Mouse (Mus musculus) lung, adult 2 months (tissue): ENCODE measurements around the gene Lipn.

Experiments used
- CTCF ChIP-seq: fragments of 200-500 bp; IDR thresholded peaks from 2 replicates; pipeline ENCODE4 v1.5.1; 2011; ENCODE audit warnings: mild to moderate bottlenecking, low read length, control low read depth; ENCODE audit not compliant: insufficient read depth
- POLR2A ChIP-seq: fragments of 200-500 bp; IDR thresholded peaks from 2 replicates; pipeline ENCODE4 v1.6.1; 2011; ENCODE audit warnings: low read depth, mild to moderate bottlenecking, control low read depth, low read length, borderline replicate concordance; ENCODE audit errors: extremely low read depth

- TF ChIP-seq POLR2A (no peak), CTCF (no peak)
Measured at GRCm38 (mm10) chr19:34096228-34096627, 29.1 kb downstream of the Lipn start.
